Mouse (Mus musculus) hindbrain, postnatal 0 days (tissue): ENCODE data around the gene Anks1. TPM values are rescaled to one million over a fixed set of nuclear protein-coding genes. Genes with fewer than 3 reads are reported as not detected.

Experiments
- ATAC-seq: fragments of 200-750 bp; cut with Nextera tagmentation; 2 replicates; pipeline ENCODE4 v1.8.0; 2017; ENCODE audit warnings: mild to moderate bottlenecking, moderate TSS enrichment, moderate library complexity
- DNase-seq: peaks from one replicate; pipeline ENCODE4 v3.0.0-alpha.2; 2015; ENCODE audit warnings: low spot score
- H3K27ac ChIP-seq: fragments of 300-500 bp; sonication (generic); 2 replicates; pipeline ENCODE4 v1.5.1; 2014; ENCODE audit warnings: mild to moderate bottlenecking
- H3K27me3 ChIP-seq: fragments of 300-500 bp; sonication (generic); 2 replicates; pipeline ENCODE4 v1.6.1; 2014; ENCODE audit warnings: low read length, mixed read lengths; ENCODE audit not compliant: insufficient read depth
- H3K36me3 ChIP-seq: fragments of 300-500 bp; sonication (generic); 2 replicates; pipeline ENCODE4 v1.6.1; 2014; ENCODE audit warnings: low read length, mixed read lengths; ENCODE audit not compliant: insufficient read depth
- H3K4me1 ChIP-seq: fragments of 300-500 bp; sonication (generic); 2 replicates; pipeline ENCODE4 v1.6.1; 2014; ENCODE audit warnings: antibody characterized with exemption, low read length, mixed read lengths; ENCODE audit not compliant: insufficient read depth
- H3K4me2 ChIP-seq: fragments of 300-500 bp; sonication (generic); 2 replicates; pipeline ENCODE4 v1.6.1; 2014; ENCODE audit warnings: low read depth, mild to moderate bottlenecking, low read length, moderate library complexity, mixed read lengths
- H3K4me3 ChIP-seq: fragments of 300-500 bp; sonication (generic); 2 replicates; pipeline ENCODE4 v1.5.1; 2014; ENCODE audit warnings: low read length
- H3K9ac ChIP-seq: fragments of 300-500 bp; sonication (generic); replicated peaks from 2 replicates; pipeline ENCODE4 v1.6.1; 2014; ENCODE audit warnings: mild to moderate bottlenecking, low read length, moderate library complexity, mixed read lengths
- H3K9me3 ChIP-seq: fragments of 300-500 bp; sonication (generic); 2 replicates; pipeline ENCODE4 v1.6.1; 2016; ENCODE audit warnings: low read length, mixed read lengths
- CTCF ChIP-seq: IDR thresholded peaks from 2 replicates; pipeline ENCODE4 v1.5.1; 2016; ENCODE audit warnings: antibody characterized with exemption, control low read depth, low read depth
- WGBS: fragments of 180-500 bp; shearing (Covaris S2); extraction: QIAGEN DNeasy Blood & Tissue Kit; methylation state at CpG from one replicate; pipeline ENCODE4 v1.1.7; 2014; 5-methylcytosine and 5-hydroxymethylcytosine counted together
- polyA plus RNA-seq: library from polyadenylated mRNA; unstranded; fragments of >200 nt; fragmentation: Nextera tagmentation; extraction: Ambion mirVana; gene quantifications from 2 replicates; pipeline ENCODE4 v1.2.1, GENCODE M21; 2015
- total RNA-seq: library from RNA; depleted of rRNA; stranded (reverse); fragments of >200 nt; gene quantifications from 2 replicates; pipeline ENCODE4 v1.2.3, GENCODE M21; 2014

Gene Anks1
- total and polyA plus RNA-seq, 2 experiments from 2014 or later = 35.8 to 102 TPM

GRCm38 (mm10) chr17:28008565-28008981 lies 99.5 kb downstream of the Anks1 start:
- DNase-seq = no peak
- Histone ChIP-seq H3K4me2 (peak overlapping the region; percentile 46; the same call in 1 of the 2 replicates), H3K4me3 (0 out of 2 replicates have a peak overlapping the region, but pooled peaks have one; percentile 6)

GRCm38 (mm10) chr17:28009066-28009715 lies 100.1 kb downstream of the Anks1 start:
- WGBS = 73% methylated on average over 10 of the region's 10 CpGs
- H3K4me3 ChIP-seq = no peak overlapping the region
- no peaks in the 10 kb centered on the region for H3K9me3 ChIP-seq
- DNase-seq (no peak), ATAC-seq (no peak)
- no peaks in the 10 kb centered on the region for H3K27me3 ChIP-seq
- peaks cover 39% of the 10 kb centered on the region for H3K4me1 ChIP-seq
- no peaks in the 10 kb centered on the region for H3K36me3 ChIP-seq
- peak overlapping the region; percentile 46 for H3K4me2 ChIP-seq
- H3K27ac ChIP-seq = peak overlapping the region; percentile 22; the same call in 1 of the 2 replicates
- TF ChIP-seq CTCF = no peak
- no peak overlapping the region; the same call in 1 of the 2 replicates for H3K9ac ChIP-seq

More at GRCm38 (mm10) chr17:28008565-28008981, 99.5 kb downstream of the Anks1 start:
- Histone ChIP-seq H3K36me3 (no peaks in the 10 kb centered on the region), H3K9me3 (no peaks in the 10 kb centered on the region), H3K4me1 (peaks cover 36% of the 10 kb centered on the region), H3K27me3 (no peaks in the 10 kb centered on the region), H3K27ac (peak overlapping the region; percentile 78; the same call in 1 of the 2 replicates), H3K9ac (no peak overlapping the region; the same call in 1 of the 2 replicates)
- ATAC-seq = no peak
- TF ChIP-seq CTCF = no peak
- WGBS = 55% methylated on average over 8 of the region's 8 CpGs

- ATAC-seq (no peak), DNase-seq (no peak)
- TF ChIP-seq CTCF = no peak
- Histone ChIP-seq H3K27ac (no peak overlapping the region; the same call in 1 of the 2 replicates), H3K27me3 (no peaks in the 10 kb centered on the region), H3K4me3 (no peak overlapping the region), H3K36me3 (no peaks in the 10 kb centered on the region), H3K4me1 (peaks cover 39% of the 10 kb centered on the region), H3K9me3 (no peaks in the 10 kb centered on the region), H3K9ac (no peak overlapping the region), H3K4me2 (peak overlapping the region; percentile 46)
- WGBS = 84% methylated on average over 7 of the region's 7 CpGs
These were observed 100.6 kb downstream of the Anks1 start for GRCm38 (mm10) chr17:28009716-28010114.

GRCm38 (mm10) chr17:28010925-28011324 lies 101.8 kb downstream of the Anks1 start:
- TF ChIP-seq CTCF = no peak
- Histone ChIP-seq H3K9me3 (no peaks in the 10 kb centered on the region), H3K4me3 (no peak overlapping the region), H3K27ac (no peak overlapping the region), H3K27me3 (no peaks in the 10 kb centered on the region), H3K9ac (no peak overlapping the region), H3K36me3 (no peaks in the 10 kb centered on the region), H3K4me1 (peaks cover 32% of the 10 kb centered on the region), H3K4me2 (no peak overlapping the region)
- WGBS = 100% methylated on average over 2 of the region's 2 CpGs
- no peak for ATAC-seq
- DNase-seq = no peak

- ATAC-seq = no peak
- Histone ChIP-seq H3K4me3 (no peak overlapping the region), H3K9ac (no peak overlapping the region), H3K4me2 (peak overlapping the region; percentile 30; the same call in 1 of the 2 replicates), H3K4me1 (peaks cover 18% of the 10 kb centered on the region), H3K9me3 (no peaks in the 10 kb centered on the region), H3K27ac (peak overlapping the region; percentile 20; the same call in 1 of the 2 replicates), H3K27me3 (no peaks in the 10 kb centered on the region), H3K36me3 (no peaks in the 10 kb centered on the region)
- TF ChIP-seq CTCF = no peak
- DNase-seq = no peak
- WGBS = 68% methylated on average over 6 of the region's 6 CpGs
These were observed 103.7 kb downstream of the Anks1 start for GRCm38 (mm10) chr17:28012851-28013250.

GRCm38 (mm10) chr17:28013259-28013875 lies 104.3 kb downstream of the Anks1 start:
- Histone ChIP-seq H3K4me2 (peak overlapping the region; percentile 30; the same call in 1 of the 2 replicates), H3K4me3 (no peak overlapping the region), H3K9ac (no peak overlapping the region), H3K36me3 (no peaks in the 10 kb centered on the region), H3K27me3 (no peaks in the 10 kb centered on the region), H3K9me3 (no peaks in the 10 kb centered on the region), H3K27ac (peak overlapping the region; percentile 43), H3K4me1 (peaks cover 21% of the 10 kb centered on the region)
- ATAC-seq = peak; percentile 86
- DNase-seq = peak; percentile 85
- 16% methylated on average over 12 of the region's 12 CpGs for WGBS
- TF ChIP-seq CTCF = peak; percentile 83
